Mouse (Mus musculus): ENCODE measurements at regions not wholly inside any gene's neighbourhood (a gene's known extent, or its start where the extent isn't known, plus 50 kb on each side); places are given as distances from the start of the nearest gene placed in this dataset.

DNA sequence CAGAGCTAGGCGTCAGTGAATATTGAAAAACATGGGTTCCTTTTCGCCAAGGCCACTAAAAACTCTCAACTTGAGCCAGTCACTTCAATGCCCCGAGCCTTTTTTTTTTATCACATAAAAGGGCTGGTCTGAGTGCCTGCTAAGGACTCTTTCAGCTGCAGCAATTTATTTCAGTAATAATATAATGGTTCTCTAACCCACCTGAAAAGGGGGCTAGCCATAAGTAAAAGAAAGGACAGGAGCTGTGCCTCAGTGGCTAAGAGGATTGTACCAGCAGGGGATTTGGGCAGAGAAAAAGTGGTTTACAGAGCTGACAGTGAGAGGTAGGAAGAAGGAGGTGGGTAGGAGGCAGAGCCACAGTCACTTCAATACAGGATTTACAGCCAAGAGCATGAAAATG, 409.0 kb downstream of the Rapgef2 start:
- no peaks in the 10 kb centered on the region for H3K4me1 ChIP-seq (ENCODE audit: control insufficient read depth in 2 of 2, insufficient read depth in 2 of 2, low read length in 2 of 2)
- H3K27ac ChIP-seq (replicated peaks in 1 of 2; ENCODE audit: control insufficient read depth in 1 of 2, insufficient read depth in 1 of 2, low read depth in 2 of 2, low read length in 2 of 2): no peak overlapping the region
- H3K36me3 ChIP-seq (ENCODE audit: control insufficient read depth, insufficient read depth, low read length): no peaks in the 10 kb centered on the region
- H3K4me3 ChIP-seq (ENCODE audit: control insufficient read depth in 1 of 2, insufficient read depth in 1 of 2, low read depth in 1 of 2, low read length in 2 of 2): no peak overlapping the region
- WGBS: 76% methylated on average over 3 of the region's 3 CpGs
- no peak overlapping the region for H3K4me2 ChIP-seq (ENCODE audit: low read length)
- no peaks in the 10 kb centered on the region for H3K27me3 ChIP-seq (ENCODE audit: control insufficient read depth, insufficient read depth, low read length)
- ATAC-seq (ENCODE audit: insufficient number of reproducible peaks, insufficient read depth, low FRiP score, low read depth): no peak
- H3K9ac ChIP-seq (ENCODE audit: low read length): no peak overlapping the region
- H3K9me3 ChIP-seq (ENCODE audit: control insufficient read depth, low read length): no peaks in the 10 kb centered on the region

DNA sequence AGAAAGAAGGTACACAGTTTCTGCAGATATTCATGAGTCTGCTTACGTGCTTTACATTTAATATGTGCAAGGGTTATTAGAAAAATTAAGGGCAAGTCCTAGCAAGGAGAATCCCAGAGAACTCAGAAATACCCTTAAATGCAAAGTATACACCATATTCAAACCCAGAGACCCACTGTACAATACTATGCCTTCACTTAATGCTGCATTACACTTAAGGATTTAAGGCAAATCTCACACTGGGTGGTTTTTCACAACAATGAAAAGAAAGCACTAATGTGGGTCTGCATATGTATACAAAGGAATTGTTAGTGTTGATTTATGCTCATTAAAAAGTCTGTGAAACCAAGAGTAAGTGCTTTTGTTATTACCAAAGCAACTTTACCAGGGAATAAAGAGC, 419.4 kb downstream of the Rapgef2 start:
- Histone ChIP-seq H3K27me3 (ENCODE audit: control insufficient read depth, insufficient read depth, low read length) (no peaks in the 10 kb centered on the region), H3K27ac (replicated peaks in 1 of 2; ENCODE audit: control insufficient read depth in 1 of 2, insufficient read depth in 1 of 2, low read depth in 2 of 2, low read length in 2 of 2) (no peak overlapping the region), H3K4me3 (ENCODE audit: control insufficient read depth in 1 of 2, insufficient read depth in 1 of 2, low read depth in 1 of 2, low read length in 2 of 2) (no peak overlapping the region), H3K9ac (ENCODE audit: low read length) (no peak overlapping the region), H3K9me3 (ENCODE audit: control insufficient read depth, low read length) (no peaks in the 10 kb centered on the region), H3K4me1 (ENCODE audit: control insufficient read depth in 2 of 2, insufficient read depth in 2 of 2, low read length in 2 of 2) (no peaks in the 10 kb centered on the region), H3K36me3 (ENCODE audit: control insufficient read depth, insufficient read depth, low read length) (no peaks in the 10 kb centered on the region), H3K4me2 (ENCODE audit: low read length) (no peak overlapping the region)
- no peak for ATAC-seq (ENCODE audit: insufficient number of reproducible peaks, insufficient read depth, low FRiP score, low read depth)
- WGBS: 56% methylated on average over 1 of the region's 1 CpGs

DNA sequence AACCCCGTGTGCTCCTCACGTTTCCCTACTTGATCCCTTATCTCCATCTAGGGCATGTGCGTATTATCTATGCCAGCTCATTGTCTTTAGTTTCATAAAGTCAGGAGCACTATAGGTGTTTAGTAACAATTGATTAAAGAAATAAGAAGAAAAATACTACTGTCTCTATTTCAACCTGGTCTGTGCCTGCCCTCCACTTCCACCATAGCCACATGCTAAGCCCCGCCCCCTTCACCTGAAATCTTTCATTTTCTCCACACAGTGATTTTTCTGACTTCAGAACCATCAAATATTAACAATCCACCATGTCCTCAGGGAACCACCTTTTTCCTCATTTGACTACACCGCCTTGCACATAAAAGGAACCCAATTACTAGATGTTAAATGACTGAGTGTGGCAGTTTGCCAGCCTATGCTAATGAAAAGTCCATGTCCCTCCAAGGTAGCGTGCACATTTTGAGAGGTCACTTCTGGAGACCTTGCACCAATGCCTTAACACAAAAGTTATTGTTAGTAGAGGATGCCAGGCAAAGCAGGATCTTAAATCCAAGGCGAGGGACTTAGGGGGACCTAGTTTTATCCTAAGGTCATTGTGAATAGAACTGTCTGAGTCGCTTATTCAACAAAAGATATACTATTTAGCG, 420.1 kb downstream of the Rapgef2 start:
- H3K4me3 ChIP-seq (ENCODE audit: control insufficient read depth in 1 of 2, insufficient read depth in 1 of 2, low read depth in 1 of 2, low read length in 2 of 2): no peak overlapping the region
- no peaks in the 10 kb centered on the region for H3K36me3 ChIP-seq (ENCODE audit: control insufficient read depth, insufficient read depth, low read length)
- H3K4me2 ChIP-seq (ENCODE audit: low read length): no peak overlapping the region
- H3K9me3 ChIP-seq (ENCODE audit: control insufficient read depth, low read length): no peaks in the 10 kb centered on the region
- H3K9ac ChIP-seq (ENCODE audit: low read length): no peak overlapping the region
- no peak for ATAC-seq (ENCODE audit: insufficient number of reproducible peaks, insufficient read depth, low FRiP score, low read depth)
- no peaks in the 10 kb centered on the region for H3K27me3 ChIP-seq (ENCODE audit: control insufficient read depth, insufficient read depth, low read length)
- 76% methylated on average over 9 of the region's 9 CpGs for WGBS
- no peaks in the 10 kb centered on the region for H3K4me1 ChIP-seq (ENCODE audit: control insufficient read depth in 2 of 2, insufficient read depth in 2 of 2, low read length in 2 of 2)
- no peak overlapping the region for H3K27ac ChIP-seq (replicated peaks in 1 of 2; ENCODE audit: control insufficient read depth in 1 of 2, insufficient read depth in 1 of 2, low read depth in 2 of 2, low read length in 2 of 2)

DNA sequence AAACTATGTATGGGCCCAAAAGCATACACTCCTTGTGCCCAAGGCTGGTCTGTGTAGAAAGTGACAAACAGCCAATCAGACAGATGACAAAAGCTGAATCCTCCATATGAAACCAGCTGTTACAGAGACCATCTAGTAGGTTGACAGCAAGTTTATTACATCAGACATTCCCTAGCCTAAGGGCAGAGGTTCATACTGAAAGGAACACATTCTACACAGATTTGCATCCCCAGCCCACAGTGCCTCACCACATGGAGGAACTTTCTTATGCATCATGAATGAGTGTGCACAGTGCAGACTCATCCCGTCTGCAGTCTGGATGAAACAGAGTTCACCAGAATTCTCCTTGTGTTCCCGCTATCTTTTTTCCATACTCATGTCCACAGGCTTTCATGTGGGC, 423.3 kb downstream of the Rapgef2 start:
- ATAC-seq (ENCODE audit: insufficient number of reproducible peaks, insufficient read depth, low FRiP score, low read depth): no peak
- H3K27ac ChIP-seq (replicated peaks in 1 of 2; ENCODE audit: control insufficient read depth in 1 of 2, insufficient read depth in 1 of 2, low read depth in 2 of 2, low read length in 2 of 2): no peak overlapping the region

DNA sequence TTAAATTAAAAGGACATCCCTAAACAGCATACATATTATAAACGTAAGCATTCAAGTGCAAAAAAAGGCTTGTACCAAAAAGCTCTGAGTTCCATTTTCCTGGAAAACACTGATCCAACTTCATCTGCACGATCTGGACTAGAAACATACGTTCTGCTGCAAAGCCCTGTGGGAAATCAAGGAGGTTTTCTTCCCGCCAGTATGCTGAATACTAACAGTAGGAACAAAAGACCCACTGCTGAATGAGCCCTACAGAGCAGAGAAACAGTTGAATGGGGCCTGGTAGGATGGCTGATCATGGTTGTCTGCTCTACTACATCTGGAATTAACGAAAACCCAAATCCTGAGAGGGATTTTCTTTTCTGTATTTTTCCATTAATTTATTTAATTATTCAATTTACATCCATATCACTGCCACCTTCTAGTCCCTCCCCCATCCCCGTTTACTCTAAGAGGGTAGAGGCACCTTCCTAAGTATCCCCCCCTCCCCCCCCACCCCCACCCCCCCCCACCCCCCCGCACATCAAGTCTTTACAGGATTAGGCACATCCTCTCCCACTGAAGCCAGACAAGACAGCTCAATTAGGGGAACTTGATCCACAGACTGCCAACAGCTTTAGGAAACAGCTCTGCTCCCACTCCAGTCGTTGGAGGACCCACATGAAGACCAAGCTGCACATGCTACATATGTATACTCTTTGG, 439.5 kb downstream of the Rapgef2 start:
- Histone ChIP-seq H3K9ac (ENCODE audit: low read length) (no peak overlapping the region), H3K27ac (replicated peaks in 1 of 2; ENCODE audit: control insufficient read depth in 1 of 2, insufficient read depth in 1 of 2, low read depth in 2 of 2, low read length in 2 of 2) (no peak overlapping the region), H3K9me3 (ENCODE audit: control insufficient read depth, low read length) (no peaks in the 10 kb centered on the region), H3K36me3 (ENCODE audit: control insufficient read depth, insufficient read depth, low read length) (no peaks in the 10 kb centered on the region), H3K4me2 (ENCODE audit: low read length) (no peak overlapping the region), H3K4me3 (ENCODE audit: control insufficient read depth in 1 of 2, insufficient read depth in 1 of 2, low read depth in 1 of 2, low read length in 2 of 2) (no peak overlapping the region), H3K27me3 (ENCODE audit: control insufficient read depth, insufficient read depth, low read length) (no peaks in the 10 kb centered on the region), H3K4me1 (ENCODE audit: control insufficient read depth in 2 of 2, insufficient read depth in 2 of 2, low read length in 2 of 2) (no peaks in the 10 kb centered on the region)
- ATAC-seq (ENCODE audit: insufficient number of reproducible peaks, insufficient read depth, low FRiP score, low read depth): no peak
- 68% methylated on average over 8 of the region's 8 CpGs for WGBS

More for the DNA sequence above, 423.3 kb downstream of the Rapgef2 start:
- WGBS: 84% methylated on average over 2 of the region's 2 CpGs
- no peak overlapping the region for H3K4me2 ChIP-seq (ENCODE audit: low read length)
- no peaks in the 10 kb centered on the region for H3K4me1 ChIP-seq (ENCODE audit: control insufficient read depth in 2 of 2, insufficient read depth in 2 of 2, low read length in 2 of 2)
- no peaks in the 10 kb centered on the region for H3K36me3 ChIP-seq (ENCODE audit: control insufficient read depth, insufficient read depth, low read length)
- no peak overlapping the region for H3K9ac ChIP-seq (ENCODE audit: low read length)
- no peak overlapping the region for H3K4me3 ChIP-seq (ENCODE audit: control insufficient read depth in 1 of 2, insufficient read depth in 1 of 2, low read depth in 1 of 2, low read length in 2 of 2)
- no peaks in the 10 kb centered on the region for H3K9me3 ChIP-seq (ENCODE audit: control insufficient read depth, low read length)
- no peaks in the 10 kb centered on the region for H3K27me3 ChIP-seq (ENCODE audit: control insufficient read depth, insufficient read depth, low read length)

DNA sequence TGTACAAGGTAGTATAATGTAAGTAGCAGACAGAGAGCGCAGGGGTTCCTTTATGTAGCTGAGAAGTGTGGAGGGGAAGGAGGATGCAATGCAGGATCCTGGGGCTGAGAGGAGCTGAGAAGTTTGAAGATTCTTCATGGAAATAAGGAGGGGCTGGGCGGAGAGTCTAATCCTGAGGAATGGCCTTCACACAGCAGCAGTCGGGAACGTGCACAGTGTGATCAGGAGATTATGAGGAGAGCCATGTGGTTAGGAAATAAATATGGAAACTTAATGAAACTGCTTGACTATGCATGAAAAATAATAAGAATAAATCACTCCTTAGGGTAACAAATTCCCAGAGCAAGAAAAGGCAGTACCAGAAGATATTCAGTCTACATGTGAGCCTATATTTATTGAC, 445.1 kb downstream of the Rapgef2 start:
- Histone ChIP-seq H3K36me3 (ENCODE audit: control insufficient read depth, insufficient read depth, low read length) (no peaks in the 10 kb centered on the region), H3K4me3 (ENCODE audit: control insufficient read depth in 1 of 2, insufficient read depth in 1 of 2, low read depth in 1 of 2, low read length in 2 of 2) (no peak overlapping the region), H3K27ac (replicated peaks in 1 of 2; ENCODE audit: control insufficient read depth in 1 of 2, insufficient read depth in 1 of 2, low read depth in 2 of 2, low read length in 2 of 2) (no peak overlapping the region), H3K9ac (ENCODE audit: low read length) (no peak overlapping the region), H3K9me3 (ENCODE audit: control insufficient read depth, low read length) (no peaks in the 10 kb centered on the region), H3K27me3 (ENCODE audit: control insufficient read depth, insufficient read depth, low read length) (no peaks in the 10 kb centered on the region), H3K4me2 (ENCODE audit: low read length) (no peak overlapping the region), H3K4me1 (ENCODE audit: control insufficient read depth in 2 of 2, insufficient read depth in 2 of 2, low read length in 2 of 2) (no peaks in the 10 kb centered on the region)
- WGBS: 73% methylated on average over 4 of the region's 4 CpGs
- no peak for ATAC-seq (ENCODE audit: insufficient number of reproducible peaks, insufficient read depth, low FRiP score, low read depth)

DNA sequence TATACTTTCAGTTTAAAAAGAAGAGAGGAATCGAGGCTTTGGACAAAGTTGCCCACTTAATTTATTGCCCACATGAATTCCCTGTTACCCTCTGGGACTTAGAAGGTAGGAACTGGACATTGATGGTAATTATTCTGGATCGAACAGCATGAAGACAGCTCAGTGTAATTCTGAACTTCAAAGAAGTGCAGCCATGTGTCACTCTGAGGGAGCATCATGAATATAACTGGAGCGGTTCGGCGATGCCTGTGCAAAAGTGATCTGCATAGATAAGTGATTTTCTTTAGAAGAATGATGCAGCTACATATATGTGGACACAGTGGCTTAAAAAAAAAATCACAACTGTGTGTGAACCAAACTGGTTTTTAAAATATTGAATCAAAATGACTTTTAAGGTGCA, 449.5 kb downstream of the Rapgef2 start:
- Histone ChIP-seq H3K9me3 (ENCODE audit: control insufficient read depth, low read length) (no peaks in the 10 kb centered on the region), H3K4me1 (ENCODE audit: control insufficient read depth in 2 of 2, insufficient read depth in 2 of 2, low read length in 2 of 2) (no peaks in the 10 kb centered on the region), H3K36me3 (ENCODE audit: control insufficient read depth, insufficient read depth, low read length) (no peaks in the 10 kb centered on the region), H3K9ac (ENCODE audit: low read length) (no peak overlapping the region), H3K4me3 (ENCODE audit: control insufficient read depth in 1 of 2, insufficient read depth in 1 of 2, low read depth in 1 of 2, low read length in 2 of 2) (no peak overlapping the region), H3K27ac (replicated peaks in 1 of 2; ENCODE audit: control insufficient read depth in 1 of 2, insufficient read depth in 1 of 2, low read depth in 2 of 2, low read length in 2 of 2) (no peak overlapping the region), H3K4me2 (ENCODE audit: low read length) (no peak overlapping the region), H3K27me3 (ENCODE audit: control insufficient read depth, insufficient read depth, low read length) (no peaks in the 10 kb centered on the region)
- ATAC-seq (ENCODE audit: insufficient number of reproducible peaks, insufficient read depth, low FRiP score, low read depth): no peak
- 86% methylated on average over 5 of the region's 5 CpGs for WGBS

DNA sequence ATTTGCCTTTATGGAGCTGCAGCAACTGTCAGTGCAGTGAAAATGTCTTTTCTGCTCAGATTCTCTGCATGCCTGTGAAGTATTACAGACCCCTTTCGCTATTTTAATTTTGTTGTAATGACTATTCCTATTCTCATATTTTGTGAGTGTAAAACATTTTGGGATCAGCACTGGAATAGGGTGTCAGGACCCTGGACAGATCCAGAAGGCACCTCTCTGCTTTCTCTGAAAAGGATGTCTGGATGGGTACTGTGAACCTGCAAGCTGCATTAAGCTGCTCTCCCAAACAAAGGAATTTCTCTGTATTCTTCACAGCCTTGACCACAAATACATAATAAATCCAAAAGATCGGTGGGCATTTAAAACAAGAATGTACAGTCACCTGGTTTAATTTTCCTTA, 460.8 kb downstream of the Rapgef2 start:
- H3K4me3 ChIP-seq (ENCODE audit: control insufficient read depth in 1 of 2, insufficient read depth in 1 of 2, low read depth in 1 of 2, low read length in 2 of 2): no peak overlapping the region
- no peak overlapping the region for H3K9ac ChIP-seq (ENCODE audit: low read length)
- H3K4me1 ChIP-seq (ENCODE audit: control insufficient read depth in 2 of 2, insufficient read depth in 2 of 2, low read length in 2 of 2): no peaks in the 10 kb centered on the region
- H3K4me2 ChIP-seq (ENCODE audit: low read length): no peak overlapping the region
- ATAC-seq (ENCODE audit: insufficient number of reproducible peaks, insufficient read depth, low FRiP score, low read depth): no peak
- no peaks in the 10 kb centered on the region for H3K9me3 ChIP-seq (ENCODE audit: control insufficient read depth, low read length)
- H3K27me3 ChIP-seq (ENCODE audit: control insufficient read depth, insufficient read depth, low read length): no peaks in the 10 kb centered on the region
- H3K27ac ChIP-seq (replicated peaks in 1 of 2; ENCODE audit: control insufficient read depth in 1 of 2, insufficient read depth in 1 of 2, low read depth in 2 of 2, low read length in 2 of 2): no peak overlapping the region
- no peaks in the 10 kb centered on the region for H3K36me3 ChIP-seq (ENCODE audit: control insufficient read depth, insufficient read depth, low read length)
- WGBS: 46% methylated on average over 2 of the region's 2 CpGs

Measured in heart, embryonic 14.5 days (tissue).